Mouse (Mus musculus): ENCODE measurements at regions not wholly inside any gene's neighbourhood (a gene's known extent, or its start where the extent isn't known, plus 50 kb on each side); places are given as distances from the start of the nearest gene placed in this dataset.

- no peak for TF ChIP-seq EP300 (IDR thresholded peaks at IDR 0.05; ENCODE audit: insufficient read depth, low read depth, low read length)
- no peak for TF ChIP-seq POLR2A (IDR thresholded peaks at IDR 0.05; ENCODE audit: insufficient read depth, low read length)
These were observed 756.6 kb downstream of the A830018L16Rik start for GRCm38 (mm10) chr1:12170503-12170902.

All from ES-Bruce4 (cell line).